Mouse (Mus musculus) erythroblast, embryonic 14.5 days (primary cell): ENCODE results near the gene Palm3. TPM values are rescaled to one million over a fixed set of nuclear protein-coding genes. Genes with fewer than 3 reads are reported as not detected.

Experiments used
- H3K27me3 ChIP-seq: 2 replicates; pipeline ENCODE4 v1.6.1; 2012; ENCODE audit warnings: inconsistent platforms; ENCODE audit not compliant: control insufficient read depth
- H3K36me3 ChIP-seq: 2 replicates; pipeline ENCODE4 v1.6.1; 2012; ENCODE audit warnings: mild to moderate bottlenecking, inconsistent platforms; ENCODE audit not compliant: control insufficient read depth
- H3K4me1 ChIP-seq: 2 replicates; pipeline ENCODE4 v1.6.1; 2012; ENCODE audit warnings: inconsistent platforms; ENCODE audit not compliant: control insufficient read depth
- H3K4me3 ChIP-seq: replicated peaks from 2 replicates; pipeline ENCODE3; 2012; ENCODE audit warnings: moderate library complexity, mild to moderate bottlenecking, inconsistent platforms
- H3K9me3 ChIP-seq: 2 replicates; pipeline ENCODE4 v1.6.1; 2012; ENCODE audit warnings: low read length, inconsistent platforms, mixed read lengths; ENCODE audit not compliant: control insufficient read depth
- GATA1 ChIP-seq: IDR thresholded peaks from 2 replicates; pipeline ENCODE4 v1.6.1; 2012; ENCODE audit warnings: low read length, inconsistent platforms, mixed read lengths
- TAL1 ChIP-seq: IDR thresholded peaks from 3 replicates; pipeline ENCODE4 v1.6.1; 2012; ENCODE audit warnings: low read length, inconsistent platforms, mixed read lengths
- polyA plus RNA-seq: library from polyadenylated mRNA; stranded (reverse); fragments of >175 nt; gene quantifications from 2 replicates; pipeline ENCODE4 v1.2.3, GENCODE M21; 2012

Gene Palm3
- polyA plus RNA-seq, 1 experiment, result not detected

- Histone ChIP-seq H3K4me3 (no peak overlapping the region), H3K9me3 (peaks cover 2% of the 10 kb centered on the region; the same call in 1 of the 2 replicates), H3K4me1 (peaks cover 2% of the 10 kb centered on the region; the same call in 1 of the 2 replicates), H3K36me3 (no peaks in the 10 kb centered on the region), H3K27me3 (peaks cover 3% of the 10 kb centered on the region)
- TF ChIP-seq TAL1 (no peak), GATA1 (no peak)
These were observed 31.5 kb downstream of the Palm3 start for GRCm38 (mm10) chr8:84052746-84053145.

- Histone ChIP-seq H3K4me3 (no peak overlapping the region), H3K27me3 (peaks cover 3% of the 10 kb centered on the region), H3K4me1 (peaks cover 2% of the 10 kb centered on the region; the same call in 1 of the 2 replicates), H3K36me3 (no peaks in the 10 kb centered on the region), H3K9me3 (peaks cover 2% of the 10 kb centered on the region; the same call in 1 of the 2 replicates)
- TF ChIP-seq GATA1 (no peak), TAL1 (no peak)
These were observed 32.0 kb downstream of the Palm3 start for GRCm38 (mm10) chr8:84053229-84053628.

- no peak overlapping the region for H3K4me3 ChIP-seq
- peaks cover under 1% of the 10 kb centered on the region; the same call in 1 of the 2 replicates for H3K4me1 ChIP-seq
- no peak for TF ChIP-seq TAL1
- TF ChIP-seq GATA1, result no peak
- no peaks in the 10 kb centered on the region for H3K36me3 ChIP-seq
- peaks cover 2% of the 10 kb centered on the region; the same call in 1 of the 2 replicates for H3K9me3 ChIP-seq
- no peaks in the 10 kb centered on the region for H3K27me3 ChIP-seq
These were observed 36.6 kb downstream of the Palm3 start for GRCm38 (mm10) chr8:84057827-84058226.

- Histone ChIP-seq H3K4me1 (peaks cover 2% of the 10 kb centered on the region), H3K9me3 (peaks cover 2% of the 10 kb centered on the region; the same call in 1 of the 2 replicates), H3K36me3 (no peaks in the 10 kb centered on the region), H3K4me3 (no peak overlapping the region), H3K27me3 (no peaks in the 10 kb centered on the region)
- TF ChIP-seq GATA1 (no peak), TAL1 (no peak)
These were observed 38.0 kb downstream of the Palm3 start for GRCm38 (mm10) chr8:84059226-84059625.

GRCm38 (mm10) chr8:84060245-84060644, 39.0 kb downstream of the Palm3 start:
- Histone ChIP-seq H3K36me3 (no peaks in the 10 kb centered on the region), H3K27me3 (no peaks in the 10 kb centered on the region), H3K4me3 (no peak overlapping the region), H3K9me3 (peaks cover 1% of the 10 kb centered on the region; the same call in 1 of the 2 replicates), H3K4me1 (peaks cover 6% of the 10 kb centered on the region)
- no peak for TF ChIP-seq TAL1
- no peak for TF ChIP-seq GATA1

GRCm38 (mm10) chr8:84063861-84064610, 42.8 kb downstream of the Palm3 start:
- H3K27me3 ChIP-seq, result no peaks in the 10 kb centered on the region
- H3K4me3 ChIP-seq, result no peak overlapping the region
- peaks cover 34% of the 10 kb centered on the region for H3K4me1 ChIP-seq
- TF ChIP-seq TAL1 (no peak), GATA1 (no peak)
- no peaks in the 10 kb centered on the region for H3K36me3 ChIP-seq
- H3K9me3 ChIP-seq, result no peaks in the 10 kb centered on the region

GRCm38 (mm10) chr8:84065037-84065436, 43.8 kb downstream of the Palm3 start, which contains the start of gene Gm10643:
Gene Gm10643, minus strand, starts transcription at chr8:84065137.
- H3K27me3 ChIP-seq, result no peaks in the 10 kb centered on the region
- peaks cover 44% of the 10 kb centered on the region for H3K4me1 ChIP-seq
- TF ChIP-seq TAL1 (no peak), GATA1 (no peak)
- no peaks in the 10 kb centered on the region for H3K9me3 ChIP-seq
- no peaks in the 10 kb centered on the region; the same call in 1 of the 2 replicates for H3K36me3 ChIP-seq
- peak within 1 kb of the TSS; percentile 91 for H3K4me3 ChIP-seq

GRCm38 (mm10) chr8:84065457-84066072, 44.3 kb downstream of the Palm3 start:
- TF ChIP-seq GATA1, result no peak
- no peak for TF ChIP-seq TAL1
- peak overlapping the region; percentile 91 for H3K4me3 ChIP-seq
- H3K4me1 ChIP-seq, result peaks cover 48% of the 10 kb centered on the region
- H3K9me3 ChIP-seq, result no peaks in the 10 kb centered on the region
- H3K27me3 ChIP-seq, result no peaks in the 10 kb centered on the region
- peaks cover 4% of the 10 kb centered on the region; the same call in 1 of the 2 replicates for H3K36me3 ChIP-seq

GRCm38 (mm10) chr8:84066291-84066930, 45.1 kb downstream of the Palm3 start, which contains the start of gene Rfx1:
Gene Rfx1, plus strand, starts transcription at chr8:84066834.
- Histone ChIP-seq H3K27me3 (no peaks in the 10 kb centered on the region), H3K4me1 (peaks cover 51% of the 10 kb centered on the region), H3K4me3 (peak within 1 kb of the TSS; percentile 91), H3K36me3 (peaks cover 4% of the 10 kb centered on the region; the same call in 1 of the 2 replicates), H3K9me3 (no peaks in the 10 kb centered on the region)
- TF ChIP-seq TAL1, result no peak
- no peak for TF ChIP-seq GATA1
